Mouse (Mus musculus) left cerebral cortex, postnatal 4 days (tissue): ENCODE results near the gene Plxna2. TPM values are rescaled to one million over a fixed set of nuclear protein-coding genes. Genes with fewer than 3 reads are reported as not detected.

Experiments used
- microRNA-seq: library from miRNA; unstranded; fragments of <30 nt; microRNA quantifications from one replicate; pipeline ENCODE4 v1.2.0, GENCODE M21; 2022
- total RNA-seq, 2 experiments: library from RNA; stranded (reverse); gene quantifications; 2 replicates each; pipeline ENCODE4 v1.2.3; 2021

Gene Plxna2
- total RNA-seq, 2 experiments from 2014 or later, result 132 to 134 TPM

Small RNAs within 50 kb of the gene (microRNA-seq; reads per million reads assigned to microRNA genes)
- not detected for gene Mir3962
